Mouse (Mus musculus) megakaryocyte, adult 5-6 weeks (primary cell): ENCODE data around the gene Spata31. TPM values are rescaled to one million over a fixed set of nuclear protein-coding genes. Genes with fewer than 3 reads are reported as not detected.

Experiments used
- ATAC-seq: 2 replicates; pipeline ENCODE4 v1.8.0; 2016; ENCODE audit warnings: mild to moderate bottlenecking, inconsistent platforms; ENCODE audit not compliant: poor library complexity, severe bottlenecking
- total RNA-seq, 2 experiments: library from RNA; stranded (forward) in 1 of 2; stranded (reverse) in 1 of 2; fragments of 153-499, 151-499 nt in 1 of 2; fragments of 221-1000, 200-1000 nt in 1 of 2; gene quantifications; 2 replicates each; pipeline versions ENCODE4 v1.2.3 to v1.2.4; 2015 to 2017

The Spata31 gene
- total RNA-seq (2015) (not detected in 2 replicates), total RNA-seq (2017) (not detected in 2 replicates)

DNA sequence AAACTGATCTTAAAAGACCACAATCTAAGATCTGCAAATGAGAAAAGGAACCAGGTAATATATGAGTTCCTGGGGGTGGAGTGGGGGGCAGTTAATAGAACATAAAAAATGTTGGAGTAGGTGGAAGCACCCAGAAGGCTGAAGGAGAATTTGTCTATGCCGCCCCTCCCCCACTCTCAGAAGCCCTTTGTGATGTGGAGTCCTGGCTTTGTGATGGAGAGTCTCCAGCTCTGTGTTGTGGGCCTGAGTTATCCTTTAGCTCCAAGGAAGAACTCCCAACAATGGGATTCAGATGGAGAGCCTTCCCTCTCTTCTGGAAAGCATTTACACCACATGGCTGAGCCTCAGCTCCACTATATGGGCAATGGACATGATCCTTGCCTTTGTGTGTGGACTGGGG, at the start of gene Spata31:
TSS of gene Spata31 (plus strand) at position 216 of the 400 bp plus-strand sequence.
- no peak for ATAC-seq

DNA sequence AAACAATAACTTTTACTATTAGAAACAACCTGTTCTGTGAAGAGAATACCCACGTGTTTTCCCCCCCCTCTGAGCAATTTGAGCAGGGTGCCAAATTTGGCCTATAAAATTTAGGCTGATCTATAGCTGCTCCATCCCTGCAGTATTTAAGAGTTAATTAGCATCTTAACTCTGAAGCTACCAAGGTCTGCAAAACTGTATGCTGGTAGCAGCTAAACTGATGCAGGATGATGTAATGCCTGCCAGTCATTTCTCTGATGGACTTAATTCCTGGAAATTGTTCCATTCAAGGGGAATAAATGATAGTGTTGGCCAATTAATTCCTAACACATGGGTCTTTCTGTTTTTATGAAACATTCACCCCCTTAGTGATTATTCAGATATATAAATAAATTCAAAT, 14.1 kb upstream of the Spata31 start:
- no peak for ATAC-seq

DNA sequence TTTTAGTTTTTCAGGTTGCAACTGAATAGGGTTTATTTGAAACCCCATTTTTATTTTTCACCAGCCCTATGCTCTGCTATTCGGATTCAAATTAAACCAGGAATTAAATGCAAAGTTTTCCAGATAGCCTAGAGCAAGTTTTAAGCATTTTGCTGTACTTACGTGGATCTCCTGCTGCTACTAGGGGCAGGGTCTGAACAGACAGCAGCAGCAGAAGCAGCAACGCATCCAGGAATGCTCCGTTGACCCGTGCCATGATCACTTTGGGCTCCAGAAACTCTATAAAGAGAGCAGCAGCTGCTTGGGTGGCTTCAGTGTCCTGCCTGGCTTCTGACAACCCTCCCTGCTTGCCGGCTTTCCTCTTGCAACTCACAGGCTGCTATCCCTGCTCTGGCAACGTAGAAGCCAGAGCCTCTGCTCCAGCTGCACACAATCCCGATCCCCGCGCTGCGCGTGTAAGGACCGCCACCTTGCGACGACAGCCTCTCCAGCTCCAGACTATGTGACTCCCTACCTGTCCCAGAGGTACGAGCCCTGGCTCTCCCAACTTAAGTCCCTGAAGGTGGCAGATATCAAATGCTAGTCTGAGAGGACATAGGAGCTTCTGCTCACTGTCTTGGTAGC, 13.5 kb upstream of the Spata31 start, which contains the start of gene Cntnap3:
TSS of gene Cntnap3 (minus strand) at position 371 of the 624 bp plus-strand sequence.
- ATAC-seq, result no peak

Other genes starting within 250 kb of the Spata31 start
- gene Cntnap3, start 13.5 kb upstream of the Spata31 start, total RNA-seq (2015), result not detected in 2 replicates
- not detected in 2 replicates for gene Cntnap3, start 13.5 kb upstream of the Spata31 start, total RNA-seq (2017)
- gene Spata31d1c, start 115.7 kb downstream of the Spata31 start, total RNA-seq (2015), result not detected in 2 replicates
- gene Spata31d1c, start 115.7 kb downstream of the Spata31 start, total RNA-seq (2017), result not detected in 2 replicates
- 0.58 TPM in 1 of 2 replicates, not detected in the other for gene Prss47, start 135.4 kb downstream of the Spata31 start, total RNA-seq (2015)
- gene Prss47, start 135.4 kb downstream of the Spata31 start, total RNA-seq (2017), result not detected in 2 replicates
- gene Mfsd14b, start 195.6 kb downstream of the Spata31 start, total RNA-seq (2015), result 168 and 183 TPM in 2 replicates
- gene Mfsd14b, start 195.6 kb downstream of the Spata31 start, total RNA-seq (2017), result 179 and 207 TPM in 2 replicates
- gene Olfr465-ps1, start 220.7 kb downstream of the Spata31 start, total RNA-seq (2015), result not detected in 2 replicates
- not detected in 2 replicates for gene Olfr465-ps1, start 220.7 kb downstream of the Spata31 start, total RNA-seq (2017)
- not detected in 2 replicates for gene Olfr466, start 232.8 kb downstream of the Spata31 start, total RNA-seq (2015)
- not detected in 2 replicates for gene Olfr466, start 232.8 kb downstream of the Spata31 start, total RNA-seq (2017)